Mouse (Mus musculus): Measurements from ENCODE around the gene Tshr. TPM values are rescaled to one million over a fixed set of nuclear protein-coding genes. Genes with fewer than 3 reads are reported as not detected.
"Not testable (repeated sequence)": the region's sequence is repeated elsewhere in the genome, so short reads cannot be mapped to it uniquely, and the experiment has no call there.

The Tshr gene
- 0.82 and 1.0 TPM in 2 replicates for polyA plus RNA-seq (2015; fragmentation: Nextera tagmentation; extraction: Ambion mirVana)

- no peaks in the 10 kb centered on the region for H3K9me3 ChIP-seq (replicated peaks)
- H3K27ac ChIP-seq (replicated peaks), result 0 out of 2 replicates have a peak within 1 kb of the TSS, but pooled peaks have one; percentile 9
- peak within 1 kb of the TSS; percentile 51 for H3K9ac ChIP-seq (replicated peaks)
- ATAC-seq (ENCODE audit: low FRiP score), result peak; percentile 100
- H3K27me3 ChIP-seq (replicated peaks), result no peaks in the 10 kb centered on the region
- peak within 1 kb of the TSS; percentile 69 for H3K4me3 ChIP-seq (replicated peaks)
- H3K4me1 ChIP-seq, result peaks cover 9% of the 10 kb centered on the region
- H3K4me2 ChIP-seq, result peak within 1 kb of the TSS; percentile 93
- H3K36me3 ChIP-seq, result no peaks in the 10 kb centered on the region
- 1% methylated on average over 27 of the region's 27 CpGs for WGBS
Measured at GRCm38 (mm10) chr12:91384281-91385017, at the start of gene Tshr, which contains the start of gene Cep128. Tshr (plus strand) TSS chr12:91384563. Cep128 (minus strand) TSS chr12:91384409.

- not testable (repeated sequence) for H3K4me3 ChIP-seq (replicated peaks); ATAC-seq (ENCODE audit: low FRiP score); H3K27ac ChIP-seq (replicated peaks); H3K4me2 ChIP-seq; H3K27me3 ChIP-seq (replicated peaks); H3K9me3 ChIP-seq (replicated peaks); H3K36me3 ChIP-seq; H3K4me1 ChIP-seq; H3K9ac ChIP-seq (replicated peaks)
- 95% methylated on average over 13 of the region's 13 CpGs for WGBS
Measured at GRCm38 (mm10) chr12:91338656-91339055, 45.7 kb upstream of the Tshr start.

- Histone ChIP-seq H3K4me2 (no peak overlapping the region), H3K4me3 (replicated peaks) (no peak overlapping the region), H3K9ac (replicated peaks) (no peak overlapping the region), H3K36me3 (no peaks in the 10 kb centered on the region), H3K4me1 (no peaks in the 10 kb centered on the region), H3K9me3 (replicated peaks) (no peaks in the 10 kb centered on the region), H3K27me3 (replicated peaks) (no peaks in the 10 kb centered on the region), H3K27ac (replicated peaks) (no peak overlapping the region)
- 93% methylated on average over 8 of the region's 8 CpGs for WGBS
- no peak for ATAC-seq (ENCODE audit: low FRiP score)
Measured at GRCm38 (mm10) chr12:91353783-91354182, 30.6 kb upstream of the Tshr start.

- Histone ChIP-seq H3K4me1 (no peaks in the 10 kb centered on the region), H3K4me3 (replicated peaks) (no peak overlapping the region), H3K27ac (replicated peaks) (no peak overlapping the region), H3K9ac (replicated peaks) (no peak overlapping the region), H3K4me2 (no peak overlapping the region), H3K27me3 (replicated peaks) (no peaks in the 10 kb centered on the region), H3K36me3 (no peaks in the 10 kb centered on the region), H3K9me3 (replicated peaks) (no peaks in the 10 kb centered on the region)
- no peak for ATAC-seq (ENCODE audit: low FRiP score)
- WGBS, result 91% methylated on average over 3 of the region's 3 CpGs
Measured at GRCm38 (mm10) chr12:91369173-91369572, 15.2 kb upstream of the Tshr start.

- 8% methylated on average over 22 of the region's 22 CpGs for WGBS
Measured at GRCm38 (mm10) chr12:91383516-91384264, 673 bp upstream of the Tshr start.

GRCm38 (mm10) chr12:91400232-91401048, 16.1 kb downstream of the Tshr start:
- peaks cover 42% of the 10 kb centered on the region for H3K27me3 ChIP-seq (replicated peaks)
- WGBS, result under 1% methylated on average over 38 of the region's 38 CpGs
- H3K27ac ChIP-seq (replicated peaks), result no peak overlapping the region

More at GRCm38 (mm10) chr12:91383516-91384264, 673 bp upstream of the Tshr start:
- H3K27me3 ChIP-seq (replicated peaks), result no peaks in the 10 kb centered on the region
- peak overlapping the region; percentile 50 for H3K9ac ChIP-seq (replicated peaks)
- H3K4me3 ChIP-seq (replicated peaks), result peak overlapping the region; percentile 69
- no peaks in the 10 kb centered on the region for H3K9me3 ChIP-seq (replicated peaks)
- peak overlapping the region; percentile 93 for H3K4me2 ChIP-seq
- no peaks in the 10 kb centered on the region for H3K36me3 ChIP-seq
- H3K4me1 ChIP-seq, result peaks cover 9% of the 10 kb centered on the region
- H3K27ac ChIP-seq (replicated peaks), result no peak overlapping the region
- peak; percentile 78 for ATAC-seq (ENCODE audit: low FRiP score)

GRCm38 (mm10) chr12:91401049-91401352, 16.6 kb downstream of the Tshr start:
- Histone ChIP-seq H3K9ac (replicated peaks) (peak overlapping the region; percentile 45), H3K36me3 (no peaks in the 10 kb centered on the region), H3K4me1 (peaks cover 10% of the 10 kb centered on the region), H3K27ac (replicated peaks) (no peak overlapping the region), H3K9me3 (replicated peaks) (no peaks in the 10 kb centered on the region), H3K4me3 (replicated peaks) (peak overlapping the region; percentile 50), H3K4me2 (peak overlapping the region; percentile 93), H3K27me3 (replicated peaks) (peaks cover 42% of the 10 kb centered on the region)
- WGBS, result 5% methylated on average over 12 of the region's 12 CpGs
- ATAC-seq (ENCODE audit: low FRiP score), result no peak

More at GRCm38 (mm10) chr12:91400232-91401048, 16.1 kb downstream of the Tshr start:
- Histone ChIP-seq H3K4me1 (peaks cover 10% of the 10 kb centered on the region), H3K4me2 (peak overlapping the region; percentile 93), H3K9ac (replicated peaks) (peak overlapping the region; percentile 45), H3K9me3 (replicated peaks) (no peaks in the 10 kb centered on the region), H3K4me3 (replicated peaks) (peak overlapping the region; percentile 50), H3K36me3 (no peaks in the 10 kb centered on the region)
- peak; percentile 96 for ATAC-seq (ENCODE audit: low FRiP score)

- H3K27me3 ChIP-seq (replicated peaks), result peaks cover 39% of the 10 kb centered on the region
- ATAC-seq (ENCODE audit: low FRiP score), result no peak
- no peak overlapping the region for H3K4me2 ChIP-seq
- WGBS, result 79% methylated on average over 4 of the region's 4 CpGs
- no peak overlapping the region for H3K9ac ChIP-seq (replicated peaks)
- H3K36me3 ChIP-seq, result no peaks in the 10 kb centered on the region
- no peak overlapping the region for H3K27ac ChIP-seq (replicated peaks)
- H3K9me3 ChIP-seq (replicated peaks), result no peaks in the 10 kb centered on the region
- peaks cover 17% of the 10 kb centered on the region for H3K4me1 ChIP-seq
- no peak overlapping the region for H3K4me3 ChIP-seq (replicated peaks)
Measured at GRCm38 (mm10) chr12:91410306-91410705, 25.9 kb downstream of the Tshr start.

GRCm38 (mm10) chr12:91412461-91413182, 28.3 kb downstream of the Tshr start:
- H3K27ac ChIP-seq (replicated peaks), result peak overlapping the region; percentile 48; the same call in 1 of the 2 replicates
- H3K4me1 ChIP-seq, result peaks cover 17% of the 10 kb centered on the region
- no peak overlapping the region for H3K4me3 ChIP-seq (replicated peaks)
- H3K4me2 ChIP-seq, result no peak overlapping the region
- 19% methylated on average over 7 of the region's 7 CpGs for whole genome bisulfite sequencing
- peaks cover 44% of the 10 kb centered on the region for H3K27me3 ChIP-seq (replicated peaks)
- ATAC-seq (ENCODE audit: low FRiP score), result peak; percentile 83
- H3K9me3 ChIP-seq (replicated peaks), result no peaks in the 10 kb centered on the region
- H3K36me3 ChIP-seq, result no peaks in the 10 kb centered on the region
- H3K9ac ChIP-seq (replicated peaks), result no peak overlapping the region

- Histone ChIP-seq H3K27me3 (replicated peaks) (peaks cover 36% of the 10 kb centered on the region), H3K27ac (replicated peaks) (no peak overlapping the region), H3K4me3 (replicated peaks) (no peak overlapping the region), H3K4me1 (peaks cover 17% of the 10 kb centered on the region), H3K9ac (replicated peaks) (no peak overlapping the region), H3K4me2 (no peak overlapping the region), H3K9me3 (replicated peaks) (no peaks in the 10 kb centered on the region), H3K36me3 (no peaks in the 10 kb centered on the region)
- WGBS, result 58% methylated on average over 6 of the region's 6 CpGs
- ATAC-seq (ENCODE audit: low FRiP score), result no peak
Measured at GRCm38 (mm10) chr12:91415112-91415511, 30.7 kb downstream of the Tshr start.

- Histone ChIP-seq H3K27me3 (replicated peaks) (peaks cover 33% of the 10 kb centered on the region), H3K36me3 (no peaks in the 10 kb centered on the region), H3K4me2 (no peak overlapping the region), H3K4me3 (replicated peaks) (no peak overlapping the region), H3K27ac (replicated peaks) (no peak overlapping the region), H3K4me1 (peaks cover 17% of the 10 kb centered on the region), H3K9ac (replicated peaks) (no peak overlapping the region), H3K9me3 (replicated peaks) (no peaks in the 10 kb centered on the region)
- ATAC-seq (ENCODE audit: low FRiP score), result no peak
- WGBS, result 82% methylated on average over 7 of the region's 7 CpGs
Measured at GRCm38 (mm10) chr12:91416828-91417227, 32.5 kb downstream of the Tshr start.
